Mouse (Mus musculus): Measurements from ENCODE around the gene Glyctk. TPM values are rescaled to one million over a fixed set of nuclear protein-coding genes. Genes with fewer than 3 reads are reported as not detected.

Glyctk gene
- 1 to 10 TPM; 4.2 to 4.8 TPM for total RNA-seq (2021)
- long read RNA-seq, partial matches to known transcripts = 1 of 3 reads
- long read RNA-seq, other reads (novel, unspliced or antisense) = 2 of 3 reads

DNA sequence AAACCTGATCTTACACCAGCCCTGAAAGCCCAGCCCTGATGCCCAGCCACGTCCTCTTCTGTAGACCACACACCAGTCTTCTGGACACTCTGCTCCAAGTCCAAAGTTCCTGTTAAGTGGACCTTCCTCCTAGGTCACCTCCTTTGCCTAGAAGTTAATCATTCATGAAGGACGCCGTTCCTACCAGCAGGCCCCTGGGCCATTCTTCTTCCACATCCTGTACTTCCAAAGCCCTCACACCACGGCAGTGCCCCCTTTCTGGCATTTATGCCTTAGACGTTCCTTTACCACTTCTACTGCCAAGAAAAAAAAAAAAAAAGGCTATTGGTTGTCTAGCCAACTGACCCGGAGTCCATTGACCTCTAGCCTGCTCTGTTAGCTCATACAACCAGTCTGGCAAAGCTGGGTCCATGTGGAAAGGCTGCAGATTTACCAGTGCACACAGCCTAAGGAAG, at the start of gene Glyctk:
TSS of gene Glyctk (minus strand) at position 102 of the 455 bp plus-strand sequence.
- DNase-seq (ENCODE audit: low spot score in 2 of 2) = no peak

DNA sequence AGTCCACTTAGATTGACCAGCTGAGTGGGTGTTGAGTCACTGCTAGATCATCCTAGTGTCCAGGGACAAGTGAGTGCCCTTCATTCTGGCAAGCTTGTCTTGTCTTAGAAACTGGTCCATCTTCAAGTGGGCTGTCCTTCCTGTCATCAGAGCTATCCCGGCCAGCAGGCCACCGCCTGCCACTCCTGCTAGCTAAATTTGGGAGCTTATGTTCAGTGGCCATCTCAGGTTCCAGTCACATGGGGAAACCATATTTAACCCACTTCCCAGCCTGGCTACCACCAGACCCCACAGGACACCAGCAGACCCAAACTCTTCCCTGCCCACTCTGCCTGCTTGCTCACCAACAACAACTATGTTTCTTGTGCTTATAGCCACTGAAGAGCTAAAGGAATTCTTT, 48.6 kb upstream of the Glyctk start:
- DNase-seq (ENCODE audit: low spot score in 2 of 2) = no peak

DNA sequence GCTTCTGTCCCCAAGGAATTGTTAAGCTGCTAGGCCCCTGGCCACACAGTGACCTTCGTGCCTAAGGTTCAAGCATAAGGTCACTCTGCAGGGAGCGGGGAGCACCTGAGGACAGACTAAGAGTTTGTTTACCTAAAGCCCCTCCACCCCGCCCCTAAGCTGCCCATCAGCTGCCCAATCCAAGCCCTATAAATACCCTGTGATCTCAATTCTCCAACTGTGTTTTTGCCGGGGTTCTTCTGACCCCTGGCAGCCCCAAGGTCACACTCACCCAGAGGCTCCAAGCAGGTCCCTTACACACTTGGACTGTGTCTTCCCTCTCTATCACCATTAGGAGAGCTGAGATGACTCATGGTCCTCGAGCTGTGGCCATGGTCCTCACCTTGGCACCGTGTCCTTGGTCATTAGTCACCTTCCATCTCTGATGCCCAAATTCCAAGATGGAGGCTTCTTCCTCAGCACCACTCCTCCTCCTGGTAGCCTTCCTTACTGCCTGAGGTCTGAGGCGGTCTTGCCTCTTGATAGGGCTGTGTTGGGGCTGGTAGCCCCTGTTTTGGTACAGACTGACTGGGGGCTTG, 47.9 kb upstream of the Glyctk start:
- DNase-seq (ENCODE audit: low spot score in 2 of 2) = no peak

DNA sequence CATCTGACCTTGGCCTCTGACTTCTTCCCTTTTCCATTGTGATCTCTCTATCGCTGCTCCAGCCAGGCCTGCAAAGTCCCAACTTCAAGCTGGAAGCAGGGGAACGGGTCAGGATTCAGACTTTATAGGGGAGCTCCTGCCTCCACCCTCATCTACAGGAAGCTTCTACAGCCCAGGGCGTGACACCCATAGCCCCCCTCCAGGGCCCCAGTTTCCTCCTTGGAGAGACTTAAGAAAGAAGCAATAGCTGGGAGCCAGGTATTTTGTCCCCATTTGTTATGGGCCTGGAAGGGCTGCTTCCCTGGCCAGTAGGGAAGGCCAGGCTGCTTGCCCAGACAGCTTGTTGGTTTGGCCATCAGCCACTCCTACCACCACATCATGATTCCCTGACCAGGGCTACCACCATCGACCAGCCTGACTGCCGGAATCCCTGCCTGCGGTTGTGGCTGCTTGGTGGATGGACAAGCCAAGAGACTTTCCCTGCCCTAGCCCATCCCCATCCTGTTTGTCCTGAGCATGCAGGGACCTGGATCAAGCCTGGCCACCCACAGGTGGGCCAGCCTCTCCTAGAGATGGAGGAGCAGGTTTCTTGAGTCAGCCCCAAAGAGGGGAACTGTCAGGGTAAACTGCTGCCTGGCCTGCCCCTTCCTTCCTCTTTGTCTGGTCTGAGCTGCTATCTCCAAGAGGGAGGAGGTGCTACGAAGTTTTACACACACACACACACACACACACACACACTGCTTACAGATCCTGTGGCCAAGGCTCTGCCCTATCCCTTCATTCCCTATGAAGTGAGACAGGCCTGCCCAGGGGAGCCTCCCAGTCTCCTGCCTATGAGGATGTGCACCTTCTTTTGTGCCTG, 46.3 kb upstream of the Glyctk start:
- DNase-seq (ENCODE audit: low spot score in 2 of 2) = no peak

DNA sequence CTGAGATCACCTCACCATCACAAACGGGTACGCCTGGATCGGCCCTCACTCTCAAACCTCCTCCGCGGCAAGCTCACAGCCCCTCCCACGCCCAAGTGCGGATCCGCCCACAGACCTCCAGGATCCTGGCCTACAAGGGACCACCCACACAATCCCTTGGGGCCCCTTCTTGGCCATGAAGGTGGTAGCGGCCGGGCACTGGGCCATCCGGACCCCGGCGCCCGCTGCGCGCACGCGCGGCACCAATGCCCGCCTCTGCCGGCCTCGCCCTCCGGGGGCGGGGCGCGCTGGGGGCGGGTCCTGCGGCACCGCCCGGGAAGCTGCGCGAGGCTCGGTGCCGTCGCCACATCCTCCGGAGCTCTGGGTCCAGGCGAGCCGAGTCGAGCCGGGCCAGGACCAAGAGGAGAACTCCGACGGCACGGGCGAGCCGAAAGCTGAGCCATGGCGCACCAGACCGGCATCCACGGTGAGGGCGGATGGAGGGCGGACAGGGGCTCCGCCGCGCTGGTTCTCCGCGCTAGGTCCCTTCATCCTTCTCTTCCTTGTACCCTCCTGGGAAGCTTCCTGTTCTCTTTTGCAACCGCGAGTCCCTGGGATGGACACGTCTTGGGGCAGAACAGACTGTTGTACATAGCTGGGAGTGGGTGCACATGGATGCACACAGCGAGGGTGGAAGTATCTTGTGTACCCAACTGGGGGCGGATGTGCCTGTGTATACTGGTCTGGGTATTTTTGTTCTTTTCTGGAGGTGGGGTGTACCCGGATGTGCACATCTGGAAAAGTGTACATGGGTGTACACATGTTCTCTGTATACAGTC, 45.1 kb upstream of the Glyctk start, which contains the start of gene Twf2:
TSS of gene Twf2 (plus strand) at position 290 of the 818 bp plus-strand sequence.
- peak; percentile 89 to 91 for DNase-seq (ENCODE audit: low spot score in 2 of 2)

DNA sequence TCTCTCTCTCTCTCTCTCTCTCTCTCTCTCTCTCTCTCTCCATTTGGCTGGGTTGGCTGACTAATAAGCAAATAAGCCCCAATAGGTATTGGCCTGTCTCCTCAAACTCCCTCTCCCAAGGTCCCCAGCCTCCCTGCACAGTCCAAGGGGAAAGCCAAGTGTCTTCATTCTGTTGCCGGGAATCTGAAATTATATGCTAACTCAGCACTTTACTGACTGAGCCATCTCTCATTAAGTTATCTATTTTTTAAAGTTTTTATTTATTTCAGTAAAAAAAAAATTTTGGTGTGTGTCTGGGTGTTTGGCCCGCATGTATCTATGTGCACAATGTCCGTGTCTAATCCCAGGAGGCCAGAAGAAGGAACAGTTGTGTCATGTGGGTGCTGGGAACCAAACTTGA, 44.0 kb upstream of the Glyctk start:
- DNase-seq (ENCODE audit: low spot score in 2 of 2) = no peak

DNA sequence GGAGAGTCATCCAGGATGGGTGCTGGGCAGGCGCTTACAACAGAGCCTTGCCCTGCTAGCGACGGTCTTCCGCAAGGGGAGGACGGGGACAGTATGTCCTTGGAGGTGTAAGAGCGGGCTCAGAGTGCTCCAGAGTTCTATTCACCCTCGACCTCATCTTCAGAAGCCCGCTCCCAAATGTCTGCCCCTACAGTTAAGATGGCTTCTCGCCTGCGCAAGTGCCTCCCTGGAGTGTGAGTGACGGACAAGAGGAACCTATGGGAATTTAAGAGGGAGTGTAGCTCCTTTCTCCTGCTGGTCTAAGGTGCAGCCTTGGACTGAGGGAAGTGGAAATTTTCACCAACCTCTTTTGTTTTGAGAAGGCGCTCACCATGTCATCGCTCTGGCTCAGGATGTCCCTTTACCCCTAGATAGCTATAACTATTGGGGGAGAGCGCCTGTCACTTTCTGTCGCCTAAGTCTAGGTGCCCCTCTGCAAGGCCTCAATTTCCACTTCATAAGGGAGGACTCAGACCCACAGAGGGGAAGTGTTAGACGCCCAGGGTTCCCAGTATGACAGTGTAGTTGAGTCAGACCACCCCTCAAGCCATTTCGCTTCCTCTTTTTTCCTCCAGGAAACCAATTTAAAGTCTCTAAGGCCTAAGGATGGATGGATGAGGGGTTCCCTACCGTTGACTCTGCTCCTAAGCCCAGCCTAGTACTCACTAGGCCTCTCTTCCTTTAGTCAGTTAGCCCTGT, 41.8 kb upstream of the Glyctk start, which contains the start of gene Ppm1m:
TSS of gene Ppm1m (minus strand) at position 212 of the 738 bp plus-strand sequence.
- DNase-seq (ENCODE audit: low spot score in 2 of 2) = no peak

DNA sequence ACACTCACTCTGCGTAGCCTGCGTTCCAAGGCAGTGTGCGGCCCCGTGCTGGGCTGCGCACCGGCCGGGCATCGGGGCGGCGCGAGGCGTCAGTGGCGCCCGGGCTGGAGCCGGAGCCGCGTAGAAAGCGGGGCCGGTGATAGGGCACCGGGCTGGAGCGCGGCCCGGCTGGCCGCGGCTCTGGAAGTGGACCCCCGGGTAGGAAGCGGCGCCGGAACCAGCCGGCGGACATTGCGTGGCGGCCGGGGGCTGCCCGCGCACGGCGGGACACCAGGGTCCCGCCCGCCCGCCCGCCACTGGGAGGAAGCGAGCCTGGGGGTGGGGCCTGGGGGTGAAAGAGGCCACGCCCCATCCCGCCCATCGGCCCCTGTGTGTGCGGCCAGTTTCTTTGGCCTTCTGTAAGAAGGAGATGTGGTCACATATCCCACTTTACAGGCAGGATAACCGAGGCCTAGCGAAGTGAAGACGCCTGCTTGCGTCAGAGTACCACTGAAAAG, 41.1 kb upstream of the Glyctk start:
- DNase-seq (ENCODE audit: low spot score in 2 of 2) = no peak

DNA sequence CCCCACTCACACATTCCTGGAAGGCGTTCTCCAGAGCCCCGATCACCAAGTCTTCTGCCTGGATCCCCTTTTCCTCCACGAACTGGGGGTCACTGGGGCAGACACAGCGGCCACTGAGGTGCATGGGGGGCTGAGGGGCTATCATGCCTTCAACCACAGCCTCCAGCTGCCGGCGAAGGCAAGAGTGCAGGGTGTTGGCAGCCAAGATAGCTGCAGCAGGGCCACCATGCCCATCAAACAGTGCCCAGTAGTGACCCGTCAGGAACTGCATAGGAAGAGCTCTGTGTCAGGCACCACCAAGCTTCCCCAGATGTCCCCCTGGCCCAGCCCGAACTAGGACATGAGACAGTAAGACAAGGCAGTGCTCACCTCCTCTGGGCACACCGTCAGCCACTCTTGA, 39.8 kb upstream of the Glyctk start:
- DNase-seq (ENCODE audit: low spot score in 2 of 2) = no peak

DNA sequence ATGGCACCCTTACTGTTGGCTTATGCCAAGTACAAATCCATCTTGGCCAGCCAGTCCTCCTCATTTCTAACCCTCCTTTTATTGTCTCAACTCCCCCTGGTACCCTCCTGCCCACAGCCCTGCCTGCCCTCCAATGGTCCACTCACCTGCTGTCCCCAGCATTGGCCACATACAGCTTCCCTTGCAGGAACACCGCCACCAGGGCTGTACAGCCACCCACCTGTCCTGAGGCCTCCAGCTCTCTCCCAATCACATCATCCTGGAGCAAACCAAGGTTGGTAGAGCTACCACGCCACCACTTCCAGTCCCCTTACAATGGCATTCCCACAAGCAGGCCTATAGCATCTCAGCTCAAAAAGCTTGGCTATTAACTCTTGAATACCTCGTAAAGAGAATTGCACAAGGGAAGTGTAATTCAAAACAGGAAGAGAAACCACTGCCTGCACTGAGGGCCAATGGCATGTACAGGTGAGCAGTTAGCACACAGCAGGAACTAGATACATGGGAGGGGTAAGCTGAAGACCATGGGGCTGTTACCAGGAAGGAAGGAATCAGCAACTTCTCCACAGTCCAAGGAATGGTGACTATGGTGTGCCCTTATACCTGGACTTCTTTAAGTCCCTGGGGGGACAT, 39.3 kb upstream of the Glyctk start:
- no peak for DNase-seq (ENCODE audit: low spot score in 2 of 2)

DNA sequence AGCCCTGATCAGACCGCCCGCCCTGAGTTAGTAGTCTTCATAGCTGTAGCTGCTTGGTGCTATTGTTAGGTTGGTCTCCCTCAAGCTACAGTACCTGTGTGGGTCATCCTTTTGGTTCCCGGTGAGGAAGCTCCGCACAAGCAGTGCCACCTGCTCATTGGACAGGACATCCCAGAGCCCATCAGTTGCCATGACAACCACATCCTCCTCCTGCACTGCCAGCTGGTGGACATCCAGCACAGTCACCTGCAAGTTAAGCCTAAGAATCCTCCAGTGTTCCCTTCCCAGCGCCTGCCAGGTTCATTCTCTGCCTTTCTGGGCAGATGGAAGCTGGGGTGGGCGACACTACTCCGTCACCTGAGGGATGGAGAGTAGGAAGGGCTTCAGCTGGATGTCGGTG, 37.8 kb upstream of the Glyctk start:
- DNase-seq (ENCODE audit: low spot score in 2 of 2) = no peak

DNA sequence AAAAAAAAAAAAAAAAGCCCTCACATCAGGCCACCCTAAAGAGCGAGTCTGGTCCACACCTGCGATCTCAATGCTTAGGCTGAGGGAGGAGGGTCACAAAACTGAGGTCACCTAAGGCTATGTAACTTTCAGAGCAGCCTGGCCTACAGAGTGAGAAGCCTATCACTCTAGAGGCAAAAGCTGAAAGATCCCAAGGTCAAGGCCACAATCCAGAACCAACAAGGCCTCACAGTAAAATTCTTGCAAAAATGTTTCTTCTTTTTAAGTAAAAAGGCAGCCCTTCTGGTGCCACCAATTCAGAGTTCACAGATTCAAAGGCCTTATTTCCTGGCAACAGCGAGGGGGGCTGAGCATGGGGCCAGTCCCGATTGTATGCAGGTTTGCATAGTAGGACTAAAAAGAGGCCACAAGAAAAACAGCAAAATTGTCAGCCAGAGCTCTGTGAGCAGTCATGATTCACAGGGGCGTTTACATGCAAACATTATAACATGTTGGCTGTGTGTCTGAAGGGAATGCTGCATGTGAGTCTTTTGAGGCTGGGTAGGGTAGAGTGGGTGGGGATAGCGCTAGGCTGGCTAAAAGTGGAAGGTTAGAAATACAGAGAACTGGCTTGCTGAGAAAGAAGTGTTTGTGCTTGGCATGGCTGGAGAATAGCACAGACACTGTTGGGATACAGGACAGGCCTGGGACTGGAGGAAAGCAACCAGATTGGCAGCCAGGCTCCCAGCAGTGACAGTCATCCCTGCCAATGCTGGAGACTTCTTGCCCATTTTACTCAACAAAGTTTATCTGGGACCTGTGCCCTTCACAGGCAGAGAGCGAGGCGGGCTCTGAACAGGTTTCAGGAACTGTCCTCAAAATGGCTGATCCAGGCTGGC, 36.2 kb upstream of the Glyctk start:
- DNase-seq (ENCODE audit: low spot score in 2 of 2) = peak in 1 of 2 experiments; percentile 67

DNA sequence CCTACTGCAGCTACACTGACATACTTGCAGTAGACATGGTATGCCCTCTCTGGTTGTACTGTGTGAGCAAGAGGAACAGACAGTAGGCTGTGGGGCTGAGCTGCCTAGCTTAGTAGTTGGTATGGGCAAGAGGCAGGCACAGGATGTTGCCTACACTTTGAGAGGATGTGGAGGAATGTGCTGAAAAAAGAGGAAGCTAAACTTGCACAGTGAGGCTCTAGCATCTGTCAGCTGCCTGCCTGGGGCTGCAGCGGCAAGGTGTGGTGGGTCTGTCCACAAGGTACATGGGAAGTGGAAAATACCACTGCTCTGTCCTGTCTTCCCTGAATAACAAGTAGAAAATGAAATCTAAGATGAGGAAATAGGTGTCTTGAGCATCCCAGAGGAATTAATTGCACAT, 35.1 kb upstream of the Glyctk start:
- DNase-seq (ENCODE audit: low spot score in 2 of 2) = no peak

DNA sequence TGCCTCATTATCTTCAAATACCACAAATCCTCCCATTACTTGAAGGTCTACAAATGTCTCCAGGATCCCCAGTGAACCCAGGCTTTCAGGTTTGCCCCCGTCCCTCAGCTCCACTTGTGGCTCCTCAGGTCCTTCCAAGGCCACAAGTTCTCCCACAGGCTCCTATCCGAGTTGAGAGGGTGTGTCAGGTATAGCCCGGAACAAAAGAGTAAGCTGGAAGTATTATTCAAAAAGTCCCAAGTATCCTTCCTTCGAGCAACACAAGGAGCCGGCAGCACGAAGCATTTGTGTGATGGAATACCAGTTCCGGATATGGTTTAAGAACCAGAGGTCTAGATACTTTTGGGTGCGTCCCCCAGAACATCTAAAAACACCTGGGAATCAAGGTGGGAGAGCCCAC, 34.1 kb upstream of the Glyctk start:
- DNase-seq (ENCODE audit: low spot score in 2 of 2) = no peak

DNA sequence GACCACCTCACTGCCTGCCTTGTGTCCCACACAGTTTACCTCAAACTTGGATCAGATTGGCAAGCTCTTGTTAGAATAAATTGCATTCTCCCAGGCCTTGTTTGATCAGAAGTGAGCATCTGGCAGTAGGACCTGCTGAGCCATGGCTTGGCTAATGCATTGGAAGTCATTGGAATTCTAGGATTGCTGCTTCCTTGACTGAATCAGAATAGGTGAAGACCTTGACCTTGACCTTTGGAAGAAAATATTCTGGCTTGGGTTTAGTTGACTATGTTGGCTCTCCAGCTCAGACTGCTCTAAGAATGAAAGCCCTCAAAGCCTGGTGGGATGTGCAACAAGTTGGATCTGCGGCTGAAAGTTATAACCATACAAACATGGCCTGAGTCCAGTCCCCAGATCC, 33.4 kb upstream of the Glyctk start:
- no peak for DNase-seq (ENCODE audit: low spot score in 2 of 2)

DNA sequence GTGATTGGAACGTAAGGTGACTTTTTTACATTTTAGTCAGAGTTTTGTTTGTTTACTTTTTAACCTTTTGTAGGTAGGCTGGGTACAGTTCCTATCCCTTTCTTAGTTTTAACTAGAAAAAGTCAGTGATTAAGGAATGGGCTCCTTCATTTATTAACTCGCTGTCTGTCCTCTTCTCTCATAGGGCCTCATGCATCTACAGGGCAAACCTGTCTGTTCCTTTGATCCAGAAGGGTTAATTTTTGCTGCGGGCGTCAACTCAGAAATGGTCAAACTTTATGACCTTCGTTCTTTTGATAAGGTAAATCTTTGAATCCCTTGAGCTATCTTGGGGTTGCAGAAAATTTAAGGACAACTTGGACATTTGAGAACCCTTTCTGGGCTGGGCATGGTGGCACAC, 26.1 kb upstream of the Glyctk start:
- no peak for DNase-seq (ENCODE audit: low spot score in 2 of 2)

DNA sequence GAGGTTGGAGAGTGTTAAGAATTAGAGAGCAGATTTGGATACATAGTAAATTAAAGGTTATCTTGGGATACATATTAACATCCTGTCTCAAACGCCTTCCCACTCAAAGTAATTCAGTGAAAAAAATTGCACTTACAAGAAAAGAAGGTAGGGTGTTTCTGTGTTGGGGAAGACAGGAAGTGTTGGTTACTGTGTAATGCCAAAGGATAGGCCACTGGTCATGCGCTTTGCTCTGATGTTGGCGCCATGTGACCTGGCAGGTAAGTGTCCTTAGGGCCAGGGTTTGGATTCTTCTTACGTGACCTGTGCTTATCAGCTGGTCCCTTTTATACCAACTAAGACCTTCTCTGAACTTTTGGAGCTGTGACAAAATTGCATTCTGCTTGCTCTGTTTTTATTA, 24.2 kb upstream of the Glyctk start:
- no peak for DNase-seq (ENCODE audit: low spot score in 2 of 2)

DNA sequence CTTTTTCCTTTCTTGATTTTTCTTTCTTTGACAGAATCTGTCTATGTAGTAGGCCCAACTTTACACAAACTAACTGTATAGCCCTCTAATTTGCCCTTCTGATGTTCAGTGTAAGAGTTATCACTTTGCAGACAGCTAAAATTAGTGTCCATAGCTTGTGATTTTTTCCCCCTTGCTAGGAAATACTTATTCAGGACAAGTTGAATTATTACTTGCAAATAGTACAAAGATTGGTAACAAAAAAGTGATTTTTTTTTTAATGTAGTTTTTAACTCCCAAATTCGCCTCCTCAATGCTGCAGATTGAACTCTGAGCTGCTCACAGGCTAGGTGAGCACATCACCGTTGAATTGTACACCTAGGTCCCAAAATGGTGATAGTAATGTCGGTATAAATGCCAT, 22.0 kb upstream of the Glyctk start:
- DNase-seq (ENCODE audit: low spot score in 2 of 2) = no peak

DNA sequence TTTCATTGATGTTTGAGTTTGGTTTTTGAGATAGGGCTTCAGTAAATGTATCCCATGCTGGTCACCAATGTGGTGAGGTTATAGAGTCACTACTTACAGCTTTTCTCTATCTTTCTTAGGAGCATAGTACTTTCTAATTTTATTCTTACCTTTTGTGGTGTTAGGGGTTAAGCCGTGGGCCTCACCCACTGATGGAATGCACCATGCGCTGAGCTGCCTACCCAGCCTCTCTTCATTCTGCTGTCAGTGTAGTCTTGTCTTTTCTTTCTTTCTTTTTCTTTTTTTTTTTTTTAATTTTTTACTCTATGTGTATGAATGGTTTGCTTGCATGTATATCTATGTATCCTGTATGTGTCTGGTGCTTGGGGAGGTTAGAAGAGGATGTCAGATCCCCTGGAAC, 21.5 kb upstream of the Glyctk start:
- no peak for DNase-seq (ENCODE audit: low spot score in 2 of 2)
